Mouse (Mus musculus): ENCODE data around the gene Strn3.

Strn3 gene

GRCm38 (mm10) chr12:51691845-51692632 is at the start of gene Strn3:
TSS of gene Strn3 (minus strand) at chr12:51691897.
- in situ Hi-C loops (cut with MboI; ENCODE audit: unreplicated experiment in 2 of 2) = loop anchor here in 1 of 2 experiments (25.0 kb wide), 1 partner anchor 920 kb away; no protein-coding TSS in a partner anchor

GRCm38 (mm10) chr12:51736807-51737206 is 45.1 kb upstream of the Strn3 start:
- in situ Hi-C loops (cut with MboI; ENCODE audit: unreplicated experiment in 2 of 2) = loop anchor here (5.0 kb wide), 2 partner anchors 65 to 70 kb away; no protein-coding TSS in a partner anchor

- in situ Hi-C loops (cut with MboI; ENCODE audit: unreplicated experiment in 2 of 2) = loop anchor here (5.0 kb wide), 2 partner anchors 64 to 69 kb away; no protein-coding TSS in a partner anchor
Measured at GRCm38 (mm10) chr12:51736381-51736780, 44.7 kb upstream of the Strn3 start.

GRCm38 (mm10) chr12:51735840-51736271 is 44.2 kb upstream of the Strn3 start:
- in situ Hi-C loops (cut with MboI; ENCODE audit: unreplicated experiment in 2 of 2) = loop anchor here (5.0 kb wide), 2 partner anchors 64 to 69 kb away; no protein-coding TSS in a partner anchor

GRCm38 (mm10) chr12:51734605-51735211 is 43.0 kb upstream of the Strn3 start:
- in situ Hi-C loops (cut with MboI; ENCODE audit: unreplicated experiment in 2 of 2) = loop anchor here (5.0 kb wide), 2 partner anchors 62 to 67 kb away; no protein-coding TSS in a partner anchor

- in situ Hi-C loops (cut with MboI; ENCODE audit: unreplicated experiment in 2 of 2) = no loop called here
Measured at GRCm38 (mm10) chr12:51729827-51730226, 38.1 kb upstream of the Strn3 start.

GRCm38 (mm10) chr12:51729058-51729457 is 37.4 kb upstream of the Strn3 start:
- in situ Hi-C loops (cut with MboI; ENCODE audit: unreplicated experiment in 2 of 2) = no loop called here

- in situ Hi-C loops (cut with MboI; ENCODE audit: unreplicated experiment in 2 of 2) = no loop called here
Measured at GRCm38 (mm10) chr12:51721836-51722235, 30.1 kb upstream of the Strn3 start.

GRCm38 (mm10) chr12:51718617-51719016 is 26.9 kb upstream of the Strn3 start:
- in situ Hi-C loops (cut with MboI; ENCODE audit: unreplicated experiment in 2 of 2) = no loop called here

GRCm38 (mm10) chr12:51712685-51713084 is 21.0 kb upstream of the Strn3 start:
- in situ Hi-C loops (cut with MboI; ENCODE audit: unreplicated experiment in 2 of 2) = no loop called here

- in situ Hi-C loops (cut with MboI; ENCODE audit: unreplicated experiment in 2 of 2) = no loop called here
Measured at GRCm38 (mm10) chr12:51710154-51710553, 18.5 kb upstream of the Strn3 start.

- in situ Hi-C loops (cut with MboI; ENCODE audit: unreplicated experiment in 2 of 2) = loop anchor here in 1 of 2 experiments (10.0 kb wide), 1 partner anchor 895 kb away; no protein-coding TSS in a partner anchor
Measured at GRCm38 (mm10) chr12:51709741-51710140, 18.0 kb upstream of the Strn3 start.

GRCm38 (mm10) chr12:51708941-51709686 is 17.4 kb upstream of the Strn3 start:
- in situ Hi-C loops (cut with MboI; ENCODE audit: unreplicated experiment in 2 of 2) = loop anchor here in 1 of 2 experiments (10.0 kb wide), 1 partner anchor 896 kb away; no protein-coding TSS in a partner anchor

- in situ Hi-C loops (cut with MboI; ENCODE audit: unreplicated experiment in 2 of 2) = loop anchor here in 1 of 2 experiments (10.0 kb wide), 1 partner anchor 898 kb away; no protein-coding TSS in a partner anchor
Measured at GRCm38 (mm10) chr12:51706673-51707235, 15.1 kb upstream of the Strn3 start.

GRCm38 (mm10) chr12:51705778-51706177 is 14.1 kb upstream of the Strn3 start:
- in situ Hi-C loops (cut with MboI; ENCODE audit: unreplicated experiment in 2 of 2) = loop anchor here in 1 of 2 experiments (10.0 kb wide), 1 partner anchor 899 kb away; no protein-coding TSS in a partner anchor

- in situ Hi-C loops (cut with MboI; ENCODE audit: unreplicated experiment in 2 of 2) = loop anchor here in 1 of 2 experiments (10.0 kb wide), 1 partner anchor 900 kb away; no protein-coding TSS in a partner anchor
Measured at GRCm38 (mm10) chr12:51704572-51704971, 12.9 kb upstream of the Strn3 start.

GRCm38 (mm10) chr12:51703859-51704258 is 12.2 kb upstream of the Strn3 start:
- in situ Hi-C loops (cut with MboI; ENCODE audit: unreplicated experiment in 2 of 2) = loop anchor here in 1 of 2 experiments (10.0 kb wide), 1 partner anchor 901 kb away; no protein-coding TSS in a partner anchor

- in situ Hi-C loops (cut with MboI; ENCODE audit: unreplicated experiment in 2 of 2) = loop anchor here in 1 of 2 experiments (10.0 kb wide), 1 partner anchor 903 kb away; no protein-coding TSS in a partner anchor
Measured at GRCm38 (mm10) chr12:51701723-51702122, 10.0 kb upstream of the Strn3 start.

GRCm38 (mm10) chr12:51699623-51700393 is 8.1 kb upstream of the Strn3 start:
- in situ Hi-C loops (cut with MboI; ENCODE audit: unreplicated experiment in 2 of 2) = loop anchor here (10.0 to 25.0 kb wide), 2 partner anchors 905 to 912 kb away; no protein-coding TSS in a partner anchor

All from v-Abl transformed pro-B cells (cell line).